Mouse (Mus musculus) ES-E14 (cell line): ENCODE measurements around the gene Arhgef28. TPM values are rescaled to one million over a fixed set of nuclear protein-coding genes. Genes with fewer than 3 reads are reported as not detected.

Source experiments
- DNase-seq: peaks from one replicate; pipeline ENCODE4 v3.0.0-alpha.2; 2013; ENCODE audit warnings: low read depth, low spot score
- H3K27ac ChIP-seq: 2 replicates; pipeline ENCODE4 v1.5.1; 2012; ENCODE audit warnings: low read depth, mild to moderate bottlenecking, low read length, moderate library complexity, mixed read lengths; ENCODE audit not compliant: poor library complexity, insufficient read depth, severe bottlenecking
- H3K36me3 ChIP-seq: 2 replicates; pipeline ENCODE4 v1.6.1; 2012; ENCODE audit warnings: mild to moderate bottlenecking, low read length, moderate library complexity, mixed read lengths; ENCODE audit not compliant: control insufficient read depth, poor library complexity, insufficient read depth, severe bottlenecking
- H3K4me1 ChIP-seq, 2 experiments: fragments of 150-350 bp in 1 of 2; sonication (generic) in 1 of 2; 2 replicates each; pipeline ENCODE4 v1.6.1; 2012; ENCODE audit warnings: low read length in 2 of 2, mild to moderate bottlenecking in 1 of 2, mixed read lengths in 1 of 2; ENCODE audit not compliant: control insufficient read depth in 2 of 2, insufficient read depth in 2 of 2, poor library complexity in 1 of 2
- H3K4me3 ChIP-seq, 2 experiments: fragments of 150-350 bp in 1 of 2; sonication (generic) in 1 of 2; 2 replicates each; pipeline ENCODE4 v1.5.1; 2012; ENCODE audit warnings: low read length in 2 of 2, low read depth in 1 of 2, mild to moderate bottlenecking in 1 of 2, mixed read lengths in 1 of 2; ENCODE audit not compliant: insufficient read depth in 1 of 2, poor library complexity in 1 of 2, severe bottlenecking in 1 of 2
- H3K9ac ChIP-seq: 2 replicates; pipeline ENCODE4 v1.6.1; 2012; ENCODE audit warnings: low read depth, mild to moderate bottlenecking, low read length, mixed read lengths; ENCODE audit not compliant: poor library complexity, insufficient read depth, severe bottlenecking
- H3K9me3 ChIP-seq: fragments of 150-350 bp; sonication (generic); 2 replicates; pipeline ENCODE4 v1.6.1; 2012; ENCODE audit warnings: low read depth, mild to moderate bottlenecking, low read length; ENCODE audit not compliant: control insufficient read depth, insufficient read depth
- CHD2 ChIP-seq: IDR thresholded peaks from 2 replicates; pipeline ENCODE4 v1.6.1; 2014; ENCODE audit warnings: mild to moderate bottlenecking, low read depth, low read length, inconsistent platforms
- HCFC1 ChIP-seq: IDR thresholded peaks from 2 replicates; pipeline ENCODE4 v1.6.1; 2012; ENCODE audit warnings: low read length, inconsistent platforms, borderline replicate concordance; ENCODE audit not compliant: insufficient read depth
- MAFK ChIP-seq: IDR thresholded peaks from 2 replicates; pipeline ENCODE4 v1.6.1; 2014; ENCODE audit warnings: mild to moderate bottlenecking, low read depth, low read length, inconsistent platforms; ENCODE audit not compliant: insufficient read depth
- ZC3H11A ChIP-seq: IDR thresholded peaks from 2 replicates; pipeline ENCODE4 v1.6.1; 2012; ENCODE audit warnings: low read depth, mild to moderate bottlenecking, inconsistent platforms, low read length, borderline replicate concordance
- ZNF384 ChIP-seq: IDR thresholded peaks from 2 replicates; pipeline ENCODE4 v1.6.1; 2012; ENCODE audit warnings: low read depth, low read length, inconsistent platforms
- in situ Hi-C, 2 experiments: fragments of 600-800 bp; cut with MboI; formaldehyde crosslinking; loops; one replicate each; pipeline ENCODE4 v1.15.1; 2025; ENCODE audit warnings: low sequenced_read_pairs in 2 of 2, inconsistent platforms in 1 of 2; ENCODE audit not compliant: unreplicated experiment in 2 of 2
- total RNA-seq: library from RNA; depleted of rRNA; stranded (reverse); fragments of 300-350 nt; gene quantifications from 2 replicates; pipeline ENCODE4 v1.2.3, GENCODE M21; 2012

The Arhgef28 gene
- total RNA-seq, 1 experiment, result 19.0 TPM

DNA sequence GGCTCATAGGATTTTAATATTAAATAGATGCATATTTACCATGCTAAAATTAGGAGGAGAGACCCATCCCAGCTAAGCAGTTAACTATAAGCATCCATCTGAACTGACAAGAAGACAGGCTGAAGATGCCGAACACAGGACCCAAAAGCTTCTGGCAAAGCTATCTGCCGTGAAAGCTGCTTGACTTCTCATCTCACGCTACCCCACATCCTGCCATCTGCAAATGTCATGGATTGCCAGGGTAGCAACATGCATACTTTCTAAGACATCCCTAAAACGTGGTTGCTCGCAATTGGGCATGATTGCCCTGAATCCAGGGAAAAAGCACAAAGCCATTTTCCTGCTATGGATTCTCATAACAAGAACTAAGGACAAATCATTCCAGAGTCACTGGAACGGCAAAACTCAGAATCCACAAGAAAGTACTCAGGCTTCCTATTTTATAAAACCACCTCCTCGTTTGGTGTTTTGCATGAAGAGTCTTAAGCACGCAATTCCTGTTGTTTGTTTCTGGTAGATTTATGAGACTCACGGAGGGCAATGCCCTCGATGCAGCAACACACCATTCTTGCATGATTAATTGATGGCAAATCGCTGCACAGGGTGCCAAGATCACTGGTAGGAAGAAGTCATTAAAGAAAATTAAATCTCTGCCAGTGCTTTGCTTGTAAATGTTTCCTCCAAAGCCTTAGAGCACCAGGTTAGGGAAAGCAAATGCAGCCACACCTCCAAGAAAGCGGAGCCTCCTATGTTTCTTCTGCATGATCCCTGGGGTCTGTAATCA is 287.9 kb downstream of the Arhgef28 start:
- TF ChIP-seq ZNF384 (no peak), CHD2 (no peak), ZC3H11A (no peak), HCFC1 (no peak), MAFK (no peak)
- in situ Hi-C loops, result no loop called here
- Histone ChIP-seq H3K27ac (no peak overlapping the region), H3K9me3 (no peaks in the 10 kb centered on the region), H3K36me3 (no peaks in the 10 kb centered on the region), H3K9ac (no peak overlapping the region), H3K4me3 (no peak overlapping the region), H3K4me1 (no peaks in the 10 kb centered on the region)
- no peak for DNase-seq

DNA sequence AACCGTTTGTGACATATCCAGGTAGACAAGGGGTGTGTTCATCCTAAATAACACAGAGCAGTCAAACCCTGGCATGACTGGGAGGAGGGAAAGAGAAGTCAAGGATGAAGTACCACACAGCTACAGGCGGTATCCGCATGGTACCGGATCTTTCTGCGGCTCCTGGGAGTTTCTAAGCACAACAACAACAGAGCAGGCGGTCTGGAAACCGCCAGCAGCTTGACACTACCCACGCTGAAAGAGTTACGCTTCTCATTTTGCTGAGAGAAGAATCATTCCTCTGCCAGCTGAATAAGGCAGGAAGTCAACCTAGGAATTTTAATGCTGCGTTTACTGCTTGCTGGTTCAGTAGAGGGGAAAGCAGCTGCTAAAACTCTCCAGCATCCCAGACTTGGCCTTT is 295.2 kb downstream of the Arhgef28 start:
- H3K27ac ChIP-seq, result no peak overlapping the region
- no peak for TF ChIP-seq ZNF384
- TF ChIP-seq ZC3H11A, result no peak
- no peak for TF ChIP-seq CHD2
- no peak for TF ChIP-seq HCFC1
- TF ChIP-seq MAFK, result no peak

DNA sequence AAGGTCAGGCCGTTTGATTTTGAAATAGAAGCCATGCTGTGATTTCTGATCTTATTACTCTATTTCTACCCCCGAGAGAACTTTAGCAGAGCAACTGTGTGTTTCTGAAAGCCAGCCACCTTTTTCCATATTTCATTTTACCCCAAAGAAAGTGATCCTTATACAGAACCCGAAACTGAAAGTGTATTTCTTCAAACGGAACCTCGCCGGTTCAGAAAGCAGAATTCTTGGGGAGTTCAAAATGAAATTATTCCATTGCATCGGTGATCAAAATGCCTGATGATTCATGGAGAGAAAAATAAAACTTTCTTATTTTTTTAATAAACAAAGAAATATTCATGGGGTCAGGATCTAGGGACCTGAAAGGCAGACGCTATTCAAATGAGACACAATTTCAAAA is 303.4 kb downstream of the Arhgef28 start:
- in situ Hi-C loops, result no loop called here
- DNase-seq, result no peak
- Histone ChIP-seq H3K36me3 (no peaks in the 10 kb centered on the region), H3K9ac (no peak overlapping the region), H3K9me3 (no peaks in the 10 kb centered on the region), H3K27ac (no peak overlapping the region), H3K4me3 (no peak overlapping the region), H3K4me1 (no peaks in the 10 kb centered on the region)
- TF ChIP-seq CHD2, result no peak
- no peak for TF ChIP-seq MAFK
- no peak for TF ChIP-seq HCFC1
- TF ChIP-seq ZNF384, result no peak
- TF ChIP-seq ZC3H11A, result no peak

More for the DNA sequence above, 295.2 kb downstream of the Arhgef28 start:
- H3K9me3 ChIP-seq, result no peaks in the 10 kb centered on the region
- DNase-seq, result no peak
- no peaks in the 10 kb centered on the region for H3K36me3 ChIP-seq
- in situ Hi-C loops, result no loop called here
- no peak overlapping the region for H3K4me3 ChIP-seq
- H3K9ac ChIP-seq, result no peak overlapping the region
- H3K4me1 ChIP-seq, result peaks cover 0 to 4% of the 10 kb centered on the region in 2 experiments; a peak in 1 of 4 replicates

- TF ChIP-seq ZNF384 (peak; percentile 40; the same call in 1 of the 2 replicates), MAFK (no peak), HCFC1 (no peak), ZC3H11A (no peak)
- Histone ChIP-seq H3K4me3 (no peak overlapping the region), H3K36me3 (no peaks in the 10 kb centered on the region), H3K27ac (no peak overlapping the region), H3K9ac (no peak overlapping the region), H3K9me3 (no peaks in the 10 kb centered on the region), H3K4me1 (no peaks in the 10 kb centered on the region)
- DNase-seq, result no peak
- in situ Hi-C loops, result no loop called here
Measured at GRCm38 (mm10) chr13:97900380-97900758, 305.9 kb downstream of the Arhgef28 start.
